Mouse (Mus musculus): ENCODE measurements around the gene Hook2.

The Hook2 gene

GRCm38 (mm10) chr8:84990349-84990748 lies at the start of gene Hook2:
TSS of gene Hook2 (plus strand) at chr8:84990603.
- peak; percentile 99 for DNase-seq (ENCODE audit: low read depth, low spot score)

DNA sequence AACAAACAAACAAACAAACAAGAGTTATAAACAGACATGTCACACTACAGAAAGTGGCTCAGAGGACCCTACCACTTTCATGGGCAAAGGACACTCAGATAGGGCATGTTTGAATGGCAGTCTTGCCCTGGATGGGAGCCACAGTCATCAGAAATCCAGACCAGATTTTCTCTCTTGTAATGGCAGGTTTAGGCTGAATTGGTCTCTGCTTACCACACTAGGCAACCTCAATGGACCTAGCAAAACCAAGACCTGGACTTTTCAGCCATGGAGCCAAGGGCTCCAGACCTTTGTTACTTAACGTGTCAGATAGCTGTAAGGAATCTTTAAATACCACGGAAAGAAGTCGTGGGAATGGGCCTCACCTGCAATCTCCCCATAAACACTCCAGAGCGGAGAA lies 46.7 kb upstream of the Hook2 start:
- no peak for DNase-seq (ENCODE audit: low read depth, low spot score)

DNA sequence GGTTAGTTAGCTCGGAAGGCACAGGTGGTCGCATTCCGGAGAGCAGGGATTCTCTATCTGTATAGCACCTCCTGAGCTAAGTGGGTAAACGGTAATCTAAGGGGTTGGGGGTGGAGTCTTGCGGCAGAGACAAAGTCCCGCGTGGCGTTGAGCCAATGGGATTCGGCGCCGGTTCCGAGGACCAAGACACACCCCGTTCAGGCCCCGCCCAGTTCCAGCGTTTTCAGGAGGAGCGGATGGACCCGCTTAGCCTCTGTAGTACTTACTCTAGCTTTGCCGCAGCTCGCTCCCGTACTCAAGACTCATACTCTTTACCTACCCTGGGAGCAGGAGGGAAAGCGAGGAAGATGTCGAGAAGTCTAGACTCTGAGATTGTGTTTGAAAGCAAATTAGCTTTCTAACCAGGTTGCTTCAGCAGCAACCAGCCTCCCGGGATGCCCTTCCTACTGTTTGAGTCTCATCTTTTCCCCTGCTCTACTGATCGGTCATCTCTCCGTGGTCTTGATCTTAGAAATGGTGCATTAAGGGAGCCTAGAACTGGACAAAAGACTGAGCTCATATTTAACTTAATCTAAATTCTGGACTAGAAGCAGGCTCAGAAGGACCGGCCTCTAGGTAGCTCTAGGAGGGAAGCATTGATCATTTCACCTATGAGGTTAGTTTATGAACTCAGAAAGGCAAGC lies 45.8 kb upstream of the Hook2 start:
- peak; percentile 94 for DNase-seq (ENCODE audit: low read depth, low spot score)

DNA sequence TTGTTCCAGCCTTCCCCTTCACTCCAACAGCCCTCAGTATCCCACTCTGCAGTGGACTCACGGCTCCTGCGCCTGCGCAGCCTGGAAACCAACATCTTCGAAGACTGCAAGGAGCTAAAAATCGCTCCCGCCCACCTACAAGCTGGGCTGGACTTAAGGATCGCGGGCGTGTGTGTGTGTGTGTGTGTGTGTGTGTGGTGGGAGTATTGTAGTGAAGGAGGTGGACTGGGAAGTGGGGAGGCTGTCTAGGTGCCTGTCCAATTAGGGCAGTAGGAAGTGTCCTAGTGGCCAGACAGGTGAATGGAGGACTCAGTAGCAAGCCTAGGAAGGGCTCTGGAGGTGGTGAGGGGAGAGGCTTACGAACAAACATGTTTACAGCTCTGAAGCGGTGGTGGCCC lies 45.2 kb upstream of the Hook2 start:
- peak; percentile 94 for DNase-seq (ENCODE audit: low read depth, low spot score)

DNA sequence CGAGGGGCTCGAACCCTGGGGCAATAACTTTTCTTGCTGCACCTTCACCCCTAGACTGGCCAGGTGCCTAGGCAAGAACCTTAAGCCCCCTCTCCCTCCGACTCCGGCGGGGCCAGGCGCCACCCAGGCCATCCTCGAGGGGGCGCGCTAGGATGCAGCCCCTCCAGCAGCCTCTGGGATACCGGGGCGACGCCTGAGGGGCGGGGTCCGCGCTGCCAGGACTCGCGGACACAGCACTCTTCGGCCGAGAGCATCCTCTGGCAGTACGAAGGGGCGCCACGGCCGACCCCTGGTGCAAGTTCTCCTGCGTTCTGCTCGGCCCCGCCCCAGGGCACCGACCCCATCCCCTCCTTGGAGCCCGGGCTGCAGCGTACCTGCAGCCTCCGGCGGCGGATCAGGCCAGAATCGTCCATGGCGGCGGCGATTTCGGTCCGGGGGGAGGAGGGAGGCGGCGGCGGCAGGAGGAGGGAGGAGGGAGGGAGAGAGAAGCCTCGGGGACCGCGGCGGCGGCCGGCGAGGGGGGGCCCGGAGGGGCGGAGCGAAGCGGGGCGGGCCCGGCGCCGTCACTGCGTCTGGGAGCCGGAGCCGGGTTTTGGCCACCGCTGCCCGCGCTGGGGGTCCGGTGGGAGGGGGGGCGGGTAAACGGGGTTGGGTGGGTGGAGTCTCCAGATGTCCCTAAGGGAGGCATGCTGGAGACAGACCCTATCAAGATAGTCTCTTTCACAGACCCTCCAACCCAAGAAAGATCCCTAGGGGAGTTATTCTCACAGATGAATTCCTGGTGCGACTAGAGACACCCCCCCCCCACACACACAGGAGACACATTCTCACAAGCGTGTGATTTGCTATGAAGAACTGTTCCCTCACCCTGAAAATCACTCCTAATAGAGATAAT lies 44.5 kb upstream of the Hook2 start:
- DNase-seq (ENCODE audit: low read depth, low spot score): peak; percentile 65

- peak; percentile 77 for DNase-seq (ENCODE audit: low read depth, low spot score)
Measured at GRCm38 (mm10) chr8:84946528-84947240, 43.7 kb upstream of the Hook2 start, which contains the start of gene Rtbdn. TSS of gene Rtbdn (plus strand) at chr8:84946991.

DNA sequence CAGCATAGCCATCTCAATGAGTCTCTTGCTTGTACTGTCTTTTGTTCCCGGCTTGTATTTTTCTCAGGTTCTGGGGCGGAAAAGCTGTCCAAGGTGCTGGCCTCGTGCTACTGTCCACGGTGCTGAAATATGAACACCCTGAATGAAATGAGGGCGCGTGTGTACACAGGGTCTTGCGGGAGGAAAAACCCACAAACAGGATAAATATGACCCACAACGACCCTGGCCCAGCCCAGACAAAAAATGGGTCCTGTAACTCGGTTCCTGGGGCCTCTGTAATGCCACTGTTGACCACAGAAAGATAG lies 43.2 kb upstream of the Hook2 start:
- no peak for DNase-seq (ENCODE audit: low read depth, low spot score)

GRCm38 (mm10) chr8:84949753-84950152 lies 40.6 kb upstream of the Hook2 start:
- no peak for DNase-seq (ENCODE audit: low read depth, low spot score)

DNA sequence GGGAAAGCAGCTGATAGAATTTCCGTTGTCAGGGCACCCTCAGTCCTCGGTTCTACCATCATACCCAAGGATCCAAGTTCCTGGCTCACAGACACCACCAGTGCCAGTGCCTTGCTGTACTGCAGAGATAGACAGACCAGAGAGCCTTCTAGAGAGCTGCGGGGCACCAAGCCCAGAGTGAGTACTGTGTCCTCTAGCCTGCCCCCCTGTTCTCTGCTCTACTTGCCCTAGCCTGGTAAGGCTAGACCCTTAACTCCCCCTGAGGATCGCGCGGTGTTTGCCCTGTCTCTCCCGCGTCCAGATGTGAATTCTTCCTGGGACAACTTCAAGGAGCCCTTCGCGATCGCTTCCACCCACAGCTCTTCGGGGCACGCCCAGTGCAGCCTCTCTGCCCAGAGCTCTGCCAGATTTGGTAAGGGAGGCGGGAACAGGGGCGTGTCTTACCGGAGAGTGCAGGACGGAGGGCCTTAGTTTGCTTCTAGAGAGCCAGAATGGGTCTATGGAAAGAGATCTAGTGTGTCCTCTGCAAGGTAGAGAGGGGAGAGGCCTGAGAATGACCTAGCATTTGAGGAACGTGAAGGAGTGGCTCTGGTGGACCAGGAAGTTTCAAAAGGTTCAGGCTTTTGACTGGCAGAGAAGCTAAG lies 37.7 kb upstream of the Hook2 start:
- DNase-seq (ENCODE audit: low read depth, low spot score): no peak

DNA sequence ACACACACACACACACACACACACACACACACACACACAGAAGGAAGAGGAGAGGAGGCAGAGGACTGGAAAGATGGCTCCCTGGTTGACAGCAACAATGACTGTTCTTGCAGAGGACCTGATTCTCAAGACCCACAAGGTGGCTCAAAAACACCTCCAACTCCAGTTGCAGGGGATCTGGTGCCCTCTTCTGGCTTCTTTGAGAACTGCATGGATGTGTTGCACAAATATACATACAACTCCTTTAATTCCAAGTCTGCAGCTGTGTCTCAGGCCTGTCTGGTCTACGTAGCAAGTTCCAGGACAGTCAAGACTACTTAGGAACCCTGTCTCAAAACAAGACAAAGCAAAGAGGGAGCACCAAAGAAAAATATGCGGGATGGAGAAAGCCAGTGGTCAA lies 33.6 kb upstream of the Hook2 start:
- DNase-seq (ENCODE audit: low read depth, low spot score): peak; percentile 90

GRCm38 (mm10) chr8:84959811-84960210 lies 30.6 kb upstream of the Hook2 start:
- DNase-seq (ENCODE audit: low read depth, low spot score): no peak

GRCm38 (mm10) chr8:84963952-84964351 lies 26.5 kb upstream of the Hook2 start:
- DNase-seq (ENCODE audit: low read depth, low spot score): no peak

DNA sequence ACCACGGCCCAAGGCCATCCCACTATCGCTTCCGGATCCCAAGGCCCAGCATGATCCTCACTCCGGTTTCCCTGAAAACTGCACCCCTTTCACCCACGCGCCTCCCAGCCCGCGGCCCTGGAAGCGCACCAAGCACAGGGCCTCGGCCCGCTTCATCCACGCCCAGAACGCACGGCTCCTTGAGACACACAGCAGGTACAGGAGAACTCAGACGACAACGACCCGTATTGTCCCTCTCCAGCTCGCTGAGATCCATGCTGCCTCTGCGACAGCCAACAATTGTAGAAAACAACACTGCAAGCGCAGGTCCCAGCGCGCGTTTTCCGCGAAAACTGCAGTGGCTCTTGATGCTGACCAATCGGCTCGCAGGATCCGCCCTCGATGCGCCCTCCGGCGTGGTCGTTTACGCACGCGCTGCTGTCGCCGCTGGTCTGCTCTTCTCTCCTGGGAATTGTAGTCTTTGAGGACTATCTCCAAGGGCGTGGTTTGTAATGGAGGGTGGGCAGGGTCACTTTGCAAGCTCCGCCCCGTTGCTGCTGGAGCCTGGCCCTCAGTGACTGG lies 24.6 kb upstream of the Hook2 start:
- DNase-seq (ENCODE audit: low read depth, low spot score): peak; percentile 99

DNA sequence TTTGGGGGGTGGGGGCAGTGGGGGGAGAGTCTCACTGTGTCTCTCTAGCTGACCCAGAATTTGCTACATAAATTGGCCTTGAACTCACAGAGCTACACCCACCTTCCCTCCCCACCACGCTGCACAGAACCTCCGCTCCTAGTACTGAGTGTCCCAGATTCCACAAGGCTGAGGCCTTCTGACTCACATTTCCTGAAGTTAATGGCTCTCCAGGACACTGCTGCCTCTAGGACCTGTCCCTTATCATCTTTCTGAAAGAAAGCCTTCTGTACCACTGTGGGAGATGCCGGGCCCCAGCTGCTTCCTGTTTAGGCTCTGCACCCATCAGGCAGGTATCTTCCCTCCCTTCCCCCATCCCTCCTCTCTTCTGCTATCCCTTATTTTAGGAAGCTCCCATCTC lies 23.8 kb upstream of the Hook2 start:
- DNase-seq (ENCODE audit: low read depth, low spot score): no peak

GRCm38 (mm10) chr8:84967532-84968304 lies 22.7 kb upstream of the Hook2 start:
- no peak for DNase-seq (ENCODE audit: low read depth, low spot score)

- DNase-seq (ENCODE audit: low read depth, low spot score): no peak
Measured at GRCm38 (mm10) chr8:84968650-84969049, 21.8 kb upstream of the Hook2 start.

GRCm38 (mm10) chr8:84969241-84970134 lies 20.9 kb upstream of the Hook2 start, which contains the start of the genes Gm49661, Prdx2 and Rnaseh2a:
TSS of gene Gm49661 (minus strand) at chr8:84969433.
TSS of gene Prdx2 (plus strand) at chr8:84969587.
TSS of gene Rnaseh2a (minus strand) at chr8:84969767.
- peak; percentile 92 for DNase-seq (ENCODE audit: low read depth, low spot score)

- no peak for DNase-seq (ENCODE audit: low read depth, low spot score)
Measured at GRCm38 (mm10) chr8:84970135-84970790, 20.1 kb upstream of the Hook2 start.

- no peak for DNase-seq (ENCODE audit: low read depth, low spot score)
Measured at GRCm38 (mm10) chr8:84970913-84971312, 19.5 kb upstream of the Hook2 start.

Measured in brain, adult 2 months (tissue).